Mouse (Mus musculus) midbrain, embryonic 13.5 days (tissue): Measurements from ENCODE around the gene Mfap2. TPM values are rescaled to one million over a fixed set of nuclear protein-coding genes. Genes with fewer than 3 reads are reported as not detected.

Experiments used
- ATAC-seq: fragments of 200-750 bp; cut with Nextera tagmentation; 2 replicates; pipeline ENCODE4 v1.8.0; 2017; ENCODE audit warnings: mild to moderate bottlenecking, moderate TSS enrichment, moderate library complexity
- H3K27ac ChIP-seq: fragments of 300-500 bp; sonication (generic); 2 replicates; pipeline ENCODE4 v1.5.1; 2015; ENCODE audit warnings: inconsistent platforms, mild to moderate bottlenecking, moderate library complexity
- H3K27me3 ChIP-seq: fragments of 300-500 bp; sonication (generic); 2 replicates; pipeline ENCODE4 v1.6.1; 2015; ENCODE audit warnings: mild to moderate bottlenecking, inconsistent platforms
- H3K36me3 ChIP-seq: fragments of 300-500 bp; sonication (generic); 2 replicates; pipeline ENCODE4 v1.6.1; 2015; ENCODE audit warnings: mild to moderate bottlenecking, inconsistent platforms
- H3K4me1 ChIP-seq: fragments of 300-500 bp; sonication (generic); replicated peaks from 2 replicates; pipeline ENCODE4 v1.6.1; 2015; ENCODE audit warnings: inconsistent platforms
- H3K4me2 ChIP-seq: fragments of 300-500 bp; sonication (generic); replicated peaks from 2 replicates; pipeline ENCODE4 v1.6.1; 2015; ENCODE audit warnings: moderate library complexity, mild to moderate bottlenecking, inconsistent platforms
- H3K4me3 ChIP-seq: fragments of 300-500 bp; sonication (generic); replicated peaks from 2 replicates; pipeline ENCODE4 v1.5.1; 2015; ENCODE audit warnings: mild to moderate bottlenecking, inconsistent platforms
- H3K9ac ChIP-seq: fragments of 300-500 bp; sonication (generic); replicated peaks from 2 replicates; pipeline ENCODE4 v1.6.1; 2015; ENCODE audit warnings: mild to moderate bottlenecking, inconsistent platforms
- H3K9me3 ChIP-seq: fragments of 300-500 bp; sonication (generic); 2 replicates; pipeline ENCODE4 v1.6.1; 2016; ENCODE audit warnings: mild to moderate bottlenecking, inconsistent platforms
- WGBS: fragments of 180-500 bp; shearing (Covaris S2); methylation state at CpG from one replicate; pipeline ENCODE4 v1.1.7; 2015; 5-methylcytosine and 5-hydroxymethylcytosine counted together
- polyA plus RNA-seq: library from polyadenylated mRNA; unstranded; fragments of >200 nt; fragmentation: Nextera tagmentation; extraction: Ambion mirVana; gene quantifications from 2 replicates; pipeline ENCODE4 v1.2.1, GENCODE M21; 2015

The Mfap2 gene
- polyA plus RNA-seq, 1 experiment from 2014 or later = 207 TPM

- peaks cover 70% of the 10 kb centered on the region for H3K36me3 ChIP-seq
- H3K27ac ChIP-seq = no peak overlapping the region
- H3K4me1 ChIP-seq = peaks cover 32% of the 10 kb centered on the region
- no peak overlapping the region for H3K4me2 ChIP-seq
- ATAC-seq = no peak
- H3K4me3 ChIP-seq = no peak overlapping the region
- no peak overlapping the region for H3K9ac ChIP-seq
- H3K27me3 ChIP-seq = no peaks in the 10 kb centered on the region
- 84% methylated on average over 20 of the region's 20 CpGs for WGBS
- no peaks in the 10 kb centered on the region for H3K9me3 ChIP-seq
Measured at GRCm38 (mm10) chr4:140992215-140992614, 18.0 kb upstream of the Mfap2 start.

DNA sequence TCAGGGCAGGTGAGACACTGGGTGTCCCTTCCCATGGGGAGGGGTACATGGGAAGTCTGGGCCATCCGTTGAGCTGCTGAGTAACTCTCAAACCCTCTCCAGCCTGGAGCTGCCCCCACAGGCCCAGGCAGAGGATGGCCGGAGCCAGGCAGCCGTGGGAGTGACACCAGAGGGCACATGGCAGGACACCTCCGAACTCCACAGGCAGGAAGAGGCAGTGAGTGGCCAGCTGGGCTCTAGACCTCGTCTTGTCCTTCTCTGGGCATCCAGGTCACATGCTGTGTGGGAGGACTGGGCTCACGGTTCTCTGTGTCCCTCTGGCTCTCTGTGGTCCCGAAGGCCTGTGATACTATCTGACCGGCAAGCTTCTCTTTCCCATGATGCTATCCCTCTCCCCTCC lies 16.4 kb upstream of the Mfap2 start:
- 91% methylated on average over 8 of the region's 8 CpGs for WGBS
- Histone ChIP-seq H3K27ac (no peak overlapping the region), H3K27me3 (no peaks in the 10 kb centered on the region), H3K4me3 (no peak overlapping the region), H3K9me3 (no peaks in the 10 kb centered on the region), H3K4me1 (peaks cover 16% of the 10 kb centered on the region), H3K9ac (no peak overlapping the region), H3K36me3 (peaks cover 85% of the 10 kb centered on the region), H3K4me2 (no peak overlapping the region)
- no peak for ATAC-seq

DNA sequence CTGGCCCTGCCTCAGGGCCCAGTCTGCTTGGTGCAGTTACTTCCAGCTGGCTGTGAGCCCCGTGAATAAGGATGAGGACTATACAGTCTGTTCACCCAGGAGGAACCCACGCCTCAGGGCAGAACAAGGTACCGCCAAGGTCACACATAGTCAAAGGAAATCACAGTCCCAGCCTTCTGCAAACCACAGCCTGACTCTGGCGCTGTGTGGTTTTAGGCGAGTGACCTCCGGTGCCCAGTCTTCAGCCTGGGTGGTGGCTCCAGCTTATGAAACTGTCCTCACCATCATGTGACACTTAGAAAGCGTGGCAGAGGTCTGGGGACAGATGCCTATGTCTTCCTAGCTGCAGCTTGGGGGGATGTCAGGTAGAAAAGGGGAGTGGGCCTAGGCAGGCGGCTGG lies 14.4 kb upstream of the Mfap2 start:
- H3K27me3 ChIP-seq = no peaks in the 10 kb centered on the region
- no peak overlapping the region for H3K27ac ChIP-seq
- 95% methylated on average over 8 of the region's 8 CpGs for WGBS
- H3K4me1 ChIP-seq = no peaks in the 10 kb centered on the region
- H3K9ac ChIP-seq = no peak overlapping the region
- no peak overlapping the region for H3K4me2 ChIP-seq
- no peak for ATAC-seq
- no peaks in the 10 kb centered on the region for H3K9me3 ChIP-seq
- H3K4me3 ChIP-seq = no peak overlapping the region
- peaks cover 94% of the 10 kb centered on the region for H3K36me3 ChIP-seq

DNA sequence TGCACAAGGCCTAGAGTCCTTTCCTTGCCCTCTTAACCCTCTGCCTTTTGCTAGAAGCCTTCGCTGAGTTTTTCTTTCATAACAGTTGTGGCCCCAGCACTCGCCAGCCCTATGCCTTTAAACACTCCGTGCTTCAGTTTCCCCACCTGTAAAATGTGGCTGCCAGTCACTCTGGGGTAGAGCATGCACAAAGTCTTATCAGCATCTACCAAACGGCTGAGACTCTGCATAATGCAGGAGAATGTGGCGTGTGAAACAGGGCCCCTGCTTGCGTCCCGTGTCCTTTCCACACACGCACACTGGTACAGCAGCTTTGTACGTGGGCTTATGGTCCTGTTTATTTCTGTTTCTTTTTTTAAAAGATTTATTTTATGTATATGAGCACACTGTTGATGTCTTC lies 13.4 kb upstream of the Mfap2 start:
- peaks cover 98% of the 10 kb centered on the region for H3K36me3 ChIP-seq
- H3K27ac ChIP-seq = no peak overlapping the region
- ATAC-seq = no peak
- H3K27me3 ChIP-seq = no peaks in the 10 kb centered on the region
- 95% methylated on average over 9 of the region's 9 CpGs for WGBS
- no peaks in the 10 kb centered on the region for H3K4me1 ChIP-seq
- no peak overlapping the region for H3K9ac ChIP-seq
- no peak overlapping the region for H3K4me2 ChIP-seq
- no peak overlapping the region for H3K4me3 ChIP-seq
- H3K9me3 ChIP-seq = no peaks in the 10 kb centered on the region

DNA sequence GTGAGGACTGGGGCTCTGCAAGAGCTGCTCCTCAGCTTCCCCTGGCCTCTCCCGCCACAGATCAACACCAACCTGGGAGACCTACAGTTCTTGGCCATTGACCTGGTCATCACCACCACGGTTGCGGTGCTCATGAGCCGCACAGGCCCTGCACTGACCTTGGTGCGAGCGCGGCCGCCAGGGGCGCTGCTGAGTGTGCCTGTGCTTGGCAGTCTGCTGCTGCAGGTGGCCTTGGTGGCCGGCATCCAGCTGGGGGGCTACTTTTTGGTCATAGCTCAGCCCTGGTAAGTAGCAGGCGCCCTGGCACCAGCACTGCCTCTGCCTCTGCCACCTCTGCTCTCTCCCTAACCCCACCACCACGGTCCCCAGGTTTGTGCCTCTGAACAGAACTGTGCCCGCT lies 4.2 kb upstream of the Mfap2 start:
- Histone ChIP-seq H3K36me3 (peaks cover 76% of the 10 kb centered on the region), H3K4me2 (no peak overlapping the region), H3K4me3 (no peak overlapping the region), H3K27me3 (no peaks in the 10 kb centered on the region), H3K9me3 (no peaks in the 10 kb centered on the region), H3K27ac (no peak overlapping the region), H3K9ac (no peak overlapping the region), H3K4me1 (peaks cover 6% of the 10 kb centered on the region)
- 72% methylated on average over 13 of the region's 13 CpGs for WGBS
- no peak for ATAC-seq

DNA sequence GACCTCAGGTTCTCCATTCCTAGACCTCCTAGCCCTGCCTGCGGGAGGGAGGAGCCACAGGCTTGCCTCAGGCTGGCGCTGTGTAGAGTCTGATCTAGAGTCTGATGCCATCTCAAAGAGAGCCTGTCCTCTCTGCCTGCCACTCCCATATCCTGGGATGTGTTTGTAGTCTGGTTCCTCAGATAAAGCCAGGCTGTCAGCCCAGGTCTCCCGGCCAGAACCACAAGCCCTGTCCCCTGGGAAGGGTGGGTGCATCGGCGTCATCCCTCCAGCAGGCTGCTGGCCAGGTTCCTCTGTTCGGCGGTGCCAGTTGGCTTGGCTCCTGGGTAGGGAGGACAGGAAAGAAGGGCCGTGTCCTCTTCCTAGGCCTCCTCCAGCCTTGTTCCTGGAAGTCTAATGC lies 2.2 kb upstream of the Mfap2 start:
- Histone ChIP-seq H3K27me3 (no peaks in the 10 kb centered on the region), H3K9ac (no peak overlapping the region), H3K4me2 (no peak overlapping the region), H3K4me3 (no peak overlapping the region), H3K9me3 (no peaks in the 10 kb centered on the region), H3K27ac (no peak overlapping the region), H3K36me3 (peaks cover 62% of the 10 kb centered on the region), H3K4me1 (peaks cover 27% of the 10 kb centered on the region)
- no peak for ATAC-seq
- WGBS = 89% methylated on average over 8 of the region's 8 CpGs

GRCm38 (mm10) chr4:141010526-141010925 lies 308 bp downstream of the Mfap2 start:
- peak overlapping the region; percentile 90 for H3K9ac ChIP-seq
- H3K9me3 ChIP-seq = no peaks in the 10 kb centered on the region
- ATAC-seq = peak; percentile 86
- H3K4me3 ChIP-seq = peak overlapping the region; percentile 78
- H3K36me3 ChIP-seq = peaks cover 62% of the 10 kb centered on the region
- peaks cover 34% of the 10 kb centered on the region for H3K4me1 ChIP-seq
- peak overlapping the region; percentile 92 for H3K4me2 ChIP-seq
- H3K27me3 ChIP-seq = no peaks in the 10 kb centered on the region
- H3K27ac ChIP-seq = peak overlapping the region; percentile 82
- WGBS = under 1% methylated on average over 26 of the region's 26 CpGs

GRCm38 (mm10) chr4:141010941-141011429 lies 767 bp downstream of the Mfap2 start:
- H3K27ac ChIP-seq = peak overlapping the region; percentile 82
- peaks cover 62% of the 10 kb centered on the region for H3K36me3 ChIP-seq
- H3K9ac ChIP-seq = peak overlapping the region; percentile 90
- H3K4me1 ChIP-seq = peaks cover 34% of the 10 kb centered on the region
- peak overlapping the region; percentile 92 for H3K4me2 ChIP-seq
- peak; percentile 57 for ATAC-seq
- no peaks in the 10 kb centered on the region for H3K9me3 ChIP-seq
- no peaks in the 10 kb centered on the region for H3K27me3 ChIP-seq
- 0% methylated on average over 10 of the region's 17 CpGs for WGBS
- H3K4me3 ChIP-seq = peak overlapping the region; percentile 78

GRCm38 (mm10) chr4:141011556-141012328 lies 1.5 kb downstream of the Mfap2 start:
- no peaks in the 10 kb centered on the region for H3K9me3 ChIP-seq
- H3K27ac ChIP-seq = peak overlapping the region; percentile 82
- H3K27me3 ChIP-seq = no peaks in the 10 kb centered on the region
- peaks cover 62% of the 10 kb centered on the region for H3K36me3 ChIP-seq
- peak overlapping the region; percentile 90 for H3K9ac ChIP-seq
- H3K4me2 ChIP-seq = peak overlapping the region; percentile 92
- peak overlapping the region; percentile 78 for H3K4me3 ChIP-seq
- peaks cover 34% of the 10 kb centered on the region for H3K4me1 ChIP-seq
- 42% methylated on average over 14 of the region's 14 CpGs for WGBS
- peak; percentile 7; the same call in 1 of the 2 replicates for ATAC-seq

DNA sequence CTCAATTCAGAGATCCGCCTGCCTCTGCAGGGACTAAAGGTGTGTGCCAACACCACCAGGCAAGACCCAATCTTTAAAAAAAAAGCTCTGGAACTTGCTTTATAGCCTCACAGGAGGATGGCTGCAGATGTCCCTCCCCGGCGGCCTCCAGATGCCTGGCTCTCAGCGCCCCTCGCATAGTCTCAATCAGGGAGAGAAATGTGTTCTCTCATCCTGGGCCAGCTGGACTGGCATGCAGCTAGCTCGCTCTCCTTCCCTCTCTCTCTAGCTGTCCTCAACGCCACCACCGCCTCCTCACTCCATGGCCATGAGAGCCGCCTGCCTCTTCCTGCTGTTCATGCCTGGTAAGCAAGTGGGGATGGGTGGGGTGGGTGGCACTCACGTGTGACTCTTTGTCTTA lies 2.3 kb downstream of the Mfap2 start:
- H3K4me1 ChIP-seq = peaks cover 34% of the 10 kb centered on the region
- ATAC-seq = no peak

GRCm38 (mm10) chr4:141014114-141014513 lies 3.9 kb downstream of the Mfap2 start:
- Histone ChIP-seq H3K9me3 (no peaks in the 10 kb centered on the region), H3K4me1 (peaks cover 41% of the 10 kb centered on the region), H3K4me2 (no peak overlapping the region), H3K27me3 (no peaks in the 10 kb centered on the region), H3K36me3 (peaks cover 65% of the 10 kb centered on the region), H3K27ac (no peak overlapping the region), H3K4me3 (no peak overlapping the region), H3K9ac (0 out of 2 replicates have a peak overlapping the region, but pooled peaks have one; percentile 16)
- ATAC-seq = no peak
- 66% methylated on average over 8 of the region's 8 CpGs for WGBS

More for the DNA sequence above, 2.3 kb downstream of the Mfap2 start:
- Histone ChIP-seq H3K9me3 (no peaks in the 10 kb centered on the region), H3K27ac (peak overlapping the region; percentile 82), H3K4me3 (peak overlapping the region; percentile 17), H3K27me3 (no peaks in the 10 kb centered on the region), H3K4me2 (peak overlapping the region; percentile 92), H3K9ac (peak overlapping the region; percentile 90), H3K36me3 (peaks cover 64% of the 10 kb centered on the region)
- 76% methylated on average over 10 of the region's 10 CpGs for WGBS

DNA sequence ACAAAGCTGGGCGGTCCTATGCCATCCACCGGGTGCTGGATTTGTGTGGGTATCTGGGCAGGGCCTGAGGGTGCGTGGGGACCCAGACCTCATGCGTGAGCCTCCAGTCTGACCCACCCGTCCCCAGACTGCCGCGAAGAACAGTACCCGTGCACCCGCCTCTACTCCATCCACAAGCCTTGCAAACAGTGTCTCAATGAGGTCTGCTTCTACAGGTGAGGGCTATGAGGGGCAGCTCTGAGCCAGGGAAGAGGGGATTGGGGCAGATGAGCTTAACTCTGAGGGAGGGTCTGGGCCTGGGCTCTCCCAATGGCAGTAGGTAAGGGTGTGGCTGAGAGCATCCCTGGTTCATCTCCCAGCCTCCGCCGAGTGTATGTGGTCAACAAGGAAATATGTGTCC lies 4.6 kb downstream of the Mfap2 start:
- Histone ChIP-seq H3K36me3 (peaks cover 68% of the 10 kb centered on the region), H3K27ac (no peak overlapping the region), H3K4me1 (peaks cover 47% of the 10 kb centered on the region), H3K27me3 (no peaks in the 10 kb centered on the region), H3K4me3 (no peak overlapping the region), H3K4me2 (no peak overlapping the region), H3K9ac (no peak overlapping the region), H3K9me3 (no peaks in the 10 kb centered on the region)
- WGBS = 91% methylated on average over 11 of the region's 11 CpGs
- no peak for ATAC-seq
